Mouse (Mus musculus): Measurements from ENCODE around the gene Kmt2e.

Kmt2e gene

GRCm38 (mm10) chr5:23411640-23412039 is 22.6 kb upstream of the Kmt2e start:
- DNase-seq = no peak

GRCm38 (mm10) chr5:23412247-23412948 is 21.8 kb upstream of the Kmt2e start:
- no peak for DNase-seq

GRCm38 (mm10) chr5:23413058-23413457 is 21.2 kb upstream of the Kmt2e start:
- DNase-seq = peak; percentile 63

- peak; percentile 54 for DNase-seq
Observed at GRCm38 (mm10) chr5:23413575-23414470, 20.4 kb upstream of the Kmt2e start.

GRCm38 (mm10) chr5:23414490-23415126 is 19.6 kb upstream of the Kmt2e start:
- peak; percentile 66 for DNase-seq

- peak; percentile 57 for DNase-seq
Observed at GRCm38 (mm10) chr5:23415571-23416285, 18.5 kb upstream of the Kmt2e start.

GRCm38 (mm10) chr5:23416286-23416643 is 18.0 kb upstream of the Kmt2e start:
- DNase-seq = no peak

GRCm38 (mm10) chr5:23417716-23418115 is 16.5 kb upstream of the Kmt2e start:
- DNase-seq = no peak

GRCm38 (mm10) chr5:23418147-23418781 is 16.0 kb upstream of the Kmt2e start:
- peak; percentile 91 for DNase-seq

GRCm38 (mm10) chr5:23418797-23419595 is 15.2 kb upstream of the Kmt2e start:
- DNase-seq = no peak

GRCm38 (mm10) chr5:23419616-23420170 is 14.5 kb upstream of the Kmt2e start:
- no peak for DNase-seq

- DNase-seq = no peak
Observed at GRCm38 (mm10) chr5:23420410-23420809, 13.8 kb upstream of the Kmt2e start.

- DNase-seq = no peak
Observed at GRCm38 (mm10) chr5:23421440-23421839, 12.8 kb upstream of the Kmt2e start.

- no peak for DNase-seq
Observed at GRCm38 (mm10) chr5:23423036-23423435, 11.2 kb upstream of the Kmt2e start.

- DNase-seq = no peak
Observed at GRCm38 (mm10) chr5:23427501-23427900, 6.7 kb upstream of the Kmt2e start.

- no peak for DNase-seq
Observed at GRCm38 (mm10) chr5:23431070-23431864, 3.0 kb upstream of the Kmt2e start.

GRCm38 (mm10) chr5:23431948-23432707 is 2.1 kb upstream of the Kmt2e start:
- no peak for DNase-seq

GRCm38 (mm10) chr5:23432708-23433645 is 1.3 kb upstream of the Kmt2e start:
- peak; percentile 98 for DNase-seq

All from kidney, postnatal 14 days (tissue).